Mouse (Mus musculus) gastrocnemius, postnatal 36 days (tissue): ENCODE measurements around the gene Rhot1. TPM values are rescaled to one million over a fixed set of nuclear protein-coding genes. Genes with fewer than 3 reads are reported as not detected.

ENCODE experiments used
- DNase-seq, 2 experiments: peaks; one replicate each; pipeline ENCODE4 v3.0.0; 2022
- intact Hi-C: fragments of 180-260 bp; cut with DNase I; formaldehyde crosslinking; loops from one replicate; pipeline ENCODE4 v1.15.1; 2025
- total RNA-seq, 2 experiments: library from RNA; stranded (reverse); gene quantifications; 2 replicates each; pipeline ENCODE4 v1.2.3; 2021

Gene Rhot1
- total RNA-seq, 2 experiments from 2014 or later = 35.7 to 37.2 TPM

GRCm38 (mm10) chr11:80312565-80312964 is 103.7 kb downstream of the Rhot1 start:
- intact Hi-C loops = no loop called here
- DNase-seq = no peak

DNA sequence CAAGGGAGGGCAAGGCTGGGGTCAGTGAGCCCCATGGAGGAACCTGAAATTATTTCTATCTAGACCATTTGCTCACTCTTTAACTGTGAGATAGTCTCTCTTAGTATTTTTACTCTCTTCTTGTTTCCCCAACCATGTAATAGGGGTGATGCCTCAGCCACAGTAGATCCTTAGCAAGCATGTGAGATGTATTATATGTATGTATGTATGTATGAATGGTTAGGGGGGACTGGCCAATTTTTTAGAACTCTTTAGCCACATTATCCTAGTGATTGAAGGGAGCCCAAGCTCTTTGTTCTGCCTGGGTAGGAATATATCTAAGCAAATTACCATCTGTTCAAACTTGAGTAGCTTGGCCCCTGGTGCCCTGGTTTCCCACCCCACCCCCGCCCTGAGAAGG is 104.6 kb downstream of the Rhot1 start:
- intact Hi-C loops = no loop called here
- no peak for DNase-seq

DNA sequence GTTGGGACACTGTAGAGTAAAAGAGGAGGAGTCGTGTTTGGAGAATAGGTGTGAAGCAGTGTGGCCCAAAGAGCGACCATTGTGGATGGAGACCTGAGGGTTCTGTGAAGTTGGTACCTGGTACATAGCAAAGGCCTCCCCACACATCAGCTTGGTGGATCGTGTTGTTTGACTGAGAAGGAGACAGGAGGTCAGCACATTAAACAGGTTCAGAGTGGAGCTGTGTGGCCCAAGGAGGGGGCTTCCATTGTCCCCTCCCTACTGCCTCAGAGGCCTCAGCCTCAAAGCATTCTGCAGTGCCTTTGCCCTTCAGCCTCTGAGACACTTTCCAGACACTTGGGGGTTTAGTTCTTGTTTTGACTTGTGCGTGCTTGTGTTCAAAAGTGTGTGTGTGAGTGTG is 105.1 kb downstream of the Rhot1 start:
- intact Hi-C loops = no loop called here
- DNase-seq = no peak

DNA sequence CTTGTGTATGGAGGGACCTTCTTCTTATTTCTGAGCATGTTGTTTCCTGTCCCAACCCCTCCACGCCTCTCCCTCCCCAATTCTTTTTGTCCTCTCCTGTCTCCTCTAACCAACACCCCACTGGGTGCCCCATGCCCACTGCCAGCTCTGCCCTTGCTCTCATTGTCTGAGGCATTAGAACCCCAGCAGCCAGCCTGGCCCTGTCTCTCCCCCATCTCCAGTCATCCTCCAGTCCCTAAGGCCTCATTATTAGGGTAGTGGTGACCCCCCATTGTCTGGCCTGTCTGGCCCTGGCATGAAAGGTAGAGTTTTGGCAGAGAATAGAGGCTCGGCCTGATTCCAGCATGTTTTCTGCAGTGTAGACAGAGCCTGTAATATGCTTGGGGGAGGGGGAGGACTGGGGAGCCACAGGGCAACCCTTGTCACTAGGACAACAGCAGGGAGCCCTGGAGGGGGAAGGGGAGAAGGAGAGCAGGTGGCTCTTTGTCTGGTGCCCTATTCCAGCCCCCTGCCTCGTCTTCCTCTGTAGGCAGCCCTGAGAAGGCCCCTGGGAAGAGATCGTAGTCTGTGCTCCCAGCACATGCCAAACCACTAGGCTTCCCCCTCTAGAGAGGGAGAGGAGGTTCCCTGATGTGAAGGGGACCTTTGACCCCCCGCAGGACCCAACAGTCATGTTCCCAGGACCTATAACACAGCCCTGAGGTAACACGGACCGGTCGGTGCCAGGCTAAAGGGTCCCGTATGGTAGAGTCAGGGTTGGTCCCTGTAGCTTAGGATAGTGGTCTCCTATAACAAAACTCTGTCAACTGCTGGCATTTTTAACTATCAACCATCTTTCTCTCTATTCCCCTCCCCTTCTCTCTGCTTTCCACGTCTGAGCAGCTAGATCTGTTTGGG is 107.2 kb downstream of the Rhot1 start:
- intact Hi-C loops = no loop called here
- no peak for DNase-seq

Other genes with a start within 250 kb of the Rhot1 start
- 10 to 100 TPM; 25.5 to 30.4 TPM for gene Utp6, start 246.6 kb upstream of the Rhot1 start, total RNA-seq
- 10 to 100 TPM; 14.2 to 20.6 TPM for gene Suz12, start 215.9 kb upstream of the Rhot1 start, total RNA-seq
- 1 to 10 TPM; 4.7 to 6.8 TPM for gene Crlf3, start 128.0 kb upstream of the Rhot1 start, total RNA-seq
- gene Atad5, start 119.6 kb upstream of the Rhot1 start, total RNA-seq = 1 to 10 TPM in 1 of 2 experiments, under 1 TPM in 1; 0.91 to 1.3 TPM
- 10 to 100 TPM; 16.5 to 20.6 TPM for gene Tefm, start 66.8 kb upstream of the Rhot1 start, total RNA-seq
- 1 to 10 TPM; 3.4 to 5.9 TPM for gene Adap2, start 54.9 kb upstream of the Rhot1 start, total RNA-seq
- 1 to 10 TPM; 1.8 to 2.4 TPM for gene Rnf135, start 25.2 kb upstream of the Rhot1 start, total RNA-seq
- gene Rhbdl3, start 91.9 kb downstream of the Rhot1 start, total RNA-seq = 1 to 10 TPM; 5.7 to 9.0 TPM
- gene 5730455P16Rik, start 169.0 kb downstream of the Rhot1 start, total RNA-seq = 10 to 100 TPM; 32.1 TPM
- gene Zfp207, start 174.3 kb downstream of the Rhot1 start, total RNA-seq = 10 to 100 TPM; 44.6 to 57.9 TPM
- 100 to 1,000 TPM; 125 to 138 TPM for gene Psmd11, start 219.6 kb downstream of the Rhot1 start, total RNA-seq